Mouse (Mus musculus) erythroid progenitor cell, adult 5-6 weeks (primary cell): ENCODE results near the gene Plekhg1. TPM values are rescaled to one million over a fixed set of nuclear protein-coding genes. Genes with fewer than 3 reads are reported as not detected.

Experiments used
- ATAC-seq: replicated peaks from 2 replicates; pipeline ENCODE4 v1.8.0; 2016; ENCODE audit warnings: moderate number of reproducible peaks, mild to moderate bottlenecking, moderate TSS enrichment, inconsistent platforms; ENCODE audit not compliant: poor library complexity, low FRiP score, severe bottlenecking
- total RNA-seq, 2 experiments: library from RNA; stranded (forward) in 1 of 2; stranded (reverse) in 1 of 2; fragments of 150-400 nt in 1 of 2; fragments of 186-747, 209-891 nt in 1 of 2; gene quantifications; 2 replicates each; pipeline versions ENCODE4 v1.2.3 to v1.2.4; 2015 to 2017; ENCODE audit warnings: low replicate concordance in 2 of 2

Gene Plekhg1
- total RNA-seq, 2 experiments from 2014 or later = 2.5 TPM; not detected in 1

DNA sequence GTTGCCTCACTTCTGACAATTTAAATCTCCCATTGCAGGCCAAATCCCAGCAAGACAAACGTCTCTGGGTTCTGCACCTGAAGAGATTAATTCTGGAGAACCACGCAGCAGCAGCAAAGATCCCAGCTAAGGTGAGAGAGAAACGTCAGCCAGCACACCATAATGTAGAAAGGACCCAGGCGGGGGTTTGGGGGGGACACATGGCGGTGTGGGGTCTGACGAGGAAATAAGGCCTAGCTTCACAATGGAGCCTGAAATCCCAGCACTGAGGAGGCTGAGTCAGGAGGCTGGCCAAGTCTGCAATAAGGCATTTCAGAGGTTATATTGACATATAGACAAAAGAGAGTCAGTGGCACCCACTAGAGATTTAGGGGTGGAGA, 200.4 kb downstream of the Plekhg1 start:
- ATAC-seq = no peak

DNA sequence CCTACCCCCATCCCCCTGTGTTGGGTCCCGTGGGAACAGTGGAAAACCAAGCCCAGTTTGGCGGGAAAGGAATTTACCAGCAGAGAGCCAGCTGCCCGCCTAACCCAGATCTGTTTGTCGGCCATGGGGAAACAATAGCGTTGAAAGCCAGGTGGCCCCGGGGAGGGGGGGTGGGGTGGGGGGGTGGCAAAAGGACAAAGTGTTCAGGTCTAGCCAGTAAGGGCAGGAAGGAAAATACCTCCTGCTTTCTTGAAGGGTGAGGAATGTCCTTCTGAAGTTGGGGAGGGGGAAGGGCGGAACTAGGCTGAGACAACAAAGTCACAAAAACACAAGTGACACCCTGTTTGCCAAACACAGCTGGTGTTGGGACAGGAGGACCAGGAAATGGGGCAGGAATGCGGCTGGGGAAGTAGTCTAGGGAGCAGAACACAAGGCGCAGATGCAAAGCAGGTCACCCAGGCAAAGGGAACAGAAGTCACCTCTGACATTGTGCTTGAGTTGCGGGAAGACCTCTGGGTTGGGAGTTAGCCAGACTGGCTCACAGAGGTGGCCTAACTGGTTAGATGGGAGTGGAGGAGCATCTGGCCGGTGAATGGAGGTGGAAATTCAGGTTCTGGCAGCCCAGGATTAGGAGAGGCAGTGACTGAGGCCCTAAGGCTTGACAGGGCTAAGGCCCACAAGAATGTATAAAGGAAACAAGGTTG, 201.0 kb downstream of the Plekhg1 start:
- ATAC-seq = no peak

DNA sequence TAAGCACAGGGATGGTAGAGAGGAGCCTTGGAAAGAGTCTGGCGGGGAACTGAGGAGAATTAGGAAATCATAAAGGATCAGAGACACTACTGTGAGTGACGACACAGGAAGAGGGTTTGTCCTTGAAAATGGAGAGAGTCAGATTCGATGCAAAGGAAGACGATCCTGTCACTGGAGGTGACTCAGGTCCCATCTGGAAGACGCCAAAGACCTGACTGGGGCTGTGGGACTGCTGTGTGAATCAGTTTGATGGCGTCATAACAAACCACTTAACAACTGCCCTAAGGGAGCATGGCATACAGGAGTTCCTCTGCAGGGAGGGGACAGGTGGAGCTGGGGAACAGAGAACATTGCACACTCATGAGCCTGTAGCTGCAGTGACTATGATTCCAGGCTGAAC, 202.1 kb downstream of the Plekhg1 start:
- ATAC-seq = no peak

DNA sequence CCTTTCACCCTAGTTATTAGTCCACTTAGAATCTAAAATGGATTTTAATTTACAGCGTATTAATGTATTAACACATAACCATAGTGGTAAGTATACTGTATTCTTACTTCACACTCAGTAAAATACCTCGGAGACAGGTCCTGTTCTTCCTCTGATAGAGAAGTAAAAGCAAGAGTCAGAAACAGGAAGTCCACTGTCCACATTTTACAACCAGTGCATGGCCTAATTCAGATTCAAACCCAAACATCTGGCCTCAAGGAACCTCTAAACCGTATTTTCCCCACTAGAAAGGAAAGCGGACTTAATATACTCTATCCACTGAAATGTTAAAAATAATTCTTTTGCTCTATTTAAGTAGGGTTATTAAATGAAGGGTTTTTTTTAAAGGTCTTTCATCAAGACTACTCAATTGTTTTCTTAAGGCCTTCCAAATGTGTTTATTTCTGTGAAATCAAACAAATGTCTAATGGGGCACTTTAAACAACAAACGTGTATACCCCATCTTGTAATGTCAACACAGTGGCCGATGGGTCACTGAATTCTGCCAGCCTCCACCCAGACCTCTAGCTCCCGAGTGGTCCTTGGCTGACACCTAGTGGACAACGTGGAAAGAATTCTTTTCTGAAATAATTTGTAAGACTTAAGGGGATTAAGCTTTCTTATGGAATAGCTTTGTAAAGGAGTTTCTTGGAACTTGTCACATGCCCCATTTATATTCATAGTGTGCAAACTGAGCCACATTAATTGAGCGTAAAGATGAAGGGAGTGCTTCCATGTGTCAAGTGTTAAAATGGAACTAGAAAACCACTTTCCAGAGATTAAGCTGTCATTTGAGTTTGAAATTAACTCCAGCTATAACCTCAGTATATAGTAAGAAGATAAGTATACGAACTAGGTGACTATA, 203.6 kb downstream of the Plekhg1 start:
- ATAC-seq = no peak; the same call in 1 of the 2 replicates

DNA sequence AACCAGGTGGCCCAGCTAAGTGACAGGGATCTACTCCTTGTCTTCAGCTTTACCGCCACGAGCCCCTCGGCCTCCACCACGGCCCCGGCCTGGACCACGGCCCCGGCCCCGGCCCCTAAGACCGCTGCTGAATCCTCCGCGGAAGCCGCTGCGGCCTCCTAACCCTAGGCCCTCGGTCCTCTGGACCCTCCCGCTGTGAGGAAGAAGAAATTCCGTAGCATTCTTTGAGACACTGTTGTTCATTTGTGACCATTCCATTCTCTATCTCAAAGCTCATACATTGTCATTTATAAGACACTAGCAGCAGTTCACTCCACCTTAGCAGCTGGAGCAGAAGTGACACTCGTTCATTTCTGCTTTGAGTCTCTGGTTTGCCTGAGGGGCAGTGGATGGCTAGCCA, 206.7 kb downstream of the Plekhg1 start:
- ATAC-seq = no peak

DNA sequence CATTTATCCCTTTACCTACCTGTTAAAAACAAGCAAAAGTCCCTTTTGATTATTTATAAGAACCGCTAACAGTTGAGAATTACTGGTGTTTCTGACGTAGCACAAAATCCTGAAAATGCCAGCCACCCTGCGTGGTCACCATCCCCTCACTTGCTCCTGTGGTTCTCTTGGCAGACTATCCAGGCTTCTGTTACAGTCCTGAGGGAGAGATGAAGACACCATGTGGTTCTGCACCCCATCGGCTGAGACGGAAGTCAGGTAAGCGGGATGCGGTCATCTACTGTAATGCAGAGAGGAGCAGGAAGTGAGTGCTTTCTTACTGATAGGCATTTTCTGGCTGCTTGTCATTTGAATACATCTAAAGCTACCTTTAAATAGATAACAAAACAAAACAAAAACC, 207.2 kb downstream of the Plekhg1 start:
- no peak for ATAC-seq

DNA sequence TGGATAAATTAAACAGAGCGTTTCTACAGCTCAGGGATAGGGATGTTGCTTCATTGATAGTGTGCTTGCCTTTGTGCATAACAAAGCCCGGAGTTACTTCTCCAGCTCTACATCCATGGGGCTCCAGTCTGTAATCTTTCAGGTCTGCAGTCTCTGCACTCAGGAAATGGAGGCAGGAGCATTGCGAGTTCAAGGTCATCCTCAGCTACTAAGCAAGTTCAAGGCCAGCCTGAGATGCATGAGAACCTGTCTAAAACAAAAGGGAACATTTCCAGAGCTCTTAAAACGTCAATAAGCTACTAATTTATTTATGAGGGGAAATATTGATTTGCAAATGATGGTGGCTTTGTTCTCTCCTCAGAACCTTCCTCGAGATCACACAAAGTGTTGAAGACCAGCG, 209.1 kb downstream of the Plekhg1 start:
- ATAC-seq = no peak

DNA sequence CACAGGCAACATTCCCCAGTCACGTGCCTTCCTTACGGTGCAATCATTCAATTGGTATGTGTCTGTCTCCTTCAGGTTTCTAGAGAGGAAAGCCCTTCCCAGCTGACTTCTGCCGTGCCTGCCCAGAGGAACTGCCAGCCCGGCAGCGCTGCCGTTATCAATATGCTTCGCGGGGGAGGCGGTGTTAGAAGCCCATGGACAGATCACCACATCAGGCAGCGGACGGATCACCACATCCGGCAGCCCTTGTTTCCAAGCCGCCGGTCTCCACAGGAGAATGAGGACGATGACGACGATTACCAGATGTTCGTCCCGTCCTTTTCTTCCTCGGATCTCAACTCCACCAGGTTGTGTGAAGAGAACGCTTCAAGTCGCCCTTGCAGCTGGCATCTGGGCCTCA, 216.3 kb downstream of the Plekhg1 start:
- ATAC-seq = no peak

DNA sequence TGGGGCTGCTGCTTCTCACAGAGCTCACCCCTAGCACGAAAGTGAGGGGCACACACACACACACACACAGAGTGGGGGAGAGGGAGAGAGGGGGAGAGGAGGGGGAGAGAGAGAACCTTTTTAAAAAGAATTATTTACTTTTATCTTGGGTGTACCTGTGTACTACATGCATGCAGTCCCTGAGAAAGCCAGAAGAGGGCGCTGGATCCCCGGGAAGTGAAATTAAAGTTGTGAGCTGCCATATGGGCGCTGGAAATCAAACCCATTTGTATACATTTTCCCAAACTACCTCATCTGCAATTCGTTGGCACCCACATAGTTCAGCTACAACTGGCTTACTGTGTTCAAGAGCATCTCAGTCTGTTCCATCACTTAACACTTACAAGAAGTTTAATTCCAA, 218.4 kb downstream of the Plekhg1 start:
- no peak for ATAC-seq

DNA sequence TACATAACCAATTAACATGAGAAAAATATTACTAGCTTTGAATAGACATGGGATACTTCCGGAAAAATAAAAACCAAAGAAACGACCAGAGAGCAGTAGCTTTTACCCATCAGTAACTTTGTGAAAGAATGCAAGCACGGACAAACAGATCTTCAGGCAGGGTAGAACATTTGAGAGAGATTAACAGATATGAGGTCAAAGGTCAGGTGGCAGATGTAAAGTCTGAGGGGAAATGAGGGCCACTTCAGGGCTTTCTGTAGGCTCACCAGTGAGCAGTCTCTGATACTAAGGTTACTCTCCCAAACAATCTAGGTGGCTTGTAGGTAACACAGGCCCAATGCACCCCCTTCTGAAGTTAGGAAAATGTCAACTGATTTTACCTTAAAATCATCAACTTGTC, 228.9 kb downstream of the Plekhg1 start:
- ATAC-seq = no peak

DNA sequence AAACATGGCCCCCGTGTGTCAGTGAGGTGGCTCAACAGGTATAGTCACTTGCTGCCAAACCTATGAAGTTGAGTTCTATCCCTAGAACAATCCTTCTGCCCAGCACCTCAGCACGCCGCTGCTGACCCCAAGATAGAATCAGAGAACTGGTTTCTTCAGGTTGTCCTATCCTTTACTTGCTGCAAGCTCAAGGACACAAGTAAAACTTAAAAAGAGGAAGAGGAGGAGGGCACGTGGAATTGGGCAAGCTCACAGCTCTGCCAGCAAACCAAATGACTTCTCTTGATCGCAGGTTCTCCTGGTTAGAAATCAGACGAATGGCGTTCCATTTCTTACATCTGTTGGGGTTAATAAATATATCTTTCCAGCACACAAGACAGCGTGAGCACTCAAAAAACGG, 232.1 kb downstream of the Plekhg1 start:
- ATAC-seq = no peak

DNA sequence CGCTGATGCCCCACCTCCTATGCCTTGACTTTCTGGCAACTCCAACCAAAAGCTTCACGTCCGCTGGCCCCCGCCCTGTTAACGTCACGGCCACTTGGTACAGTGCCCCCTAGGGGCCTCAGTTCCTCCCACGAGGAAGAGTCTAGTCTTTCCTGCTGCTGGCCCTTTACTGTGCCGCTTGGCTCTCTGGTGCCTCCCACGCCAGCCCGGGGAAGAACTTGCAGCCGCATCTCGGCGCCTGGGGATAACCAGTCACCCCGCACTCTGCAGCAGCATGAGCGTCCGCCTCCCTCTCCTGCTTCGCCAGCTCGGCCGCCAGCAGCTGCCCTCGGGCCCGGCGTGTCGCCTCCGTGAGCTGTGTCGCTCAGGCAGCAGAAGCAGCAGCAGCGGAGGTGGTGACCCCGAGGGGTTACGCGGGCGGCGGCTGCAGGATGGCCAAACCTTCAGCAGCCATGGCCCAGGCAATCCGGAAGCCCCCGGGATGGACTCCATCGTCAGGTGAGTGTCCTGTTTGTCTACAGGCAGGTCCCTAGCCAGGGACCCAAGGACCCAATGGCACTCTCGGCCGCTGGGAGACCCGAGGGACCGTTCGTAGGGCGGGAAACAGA, 232.9 kb downstream of the Plekhg1 start, which contains the start of gene Mthfd1l:
Gene Mthfd1l, plus strand, starts transcription at position 138 of the 608 bp plus-strand sequence.
- ATAC-seq = peak; percentile 70

DNA sequence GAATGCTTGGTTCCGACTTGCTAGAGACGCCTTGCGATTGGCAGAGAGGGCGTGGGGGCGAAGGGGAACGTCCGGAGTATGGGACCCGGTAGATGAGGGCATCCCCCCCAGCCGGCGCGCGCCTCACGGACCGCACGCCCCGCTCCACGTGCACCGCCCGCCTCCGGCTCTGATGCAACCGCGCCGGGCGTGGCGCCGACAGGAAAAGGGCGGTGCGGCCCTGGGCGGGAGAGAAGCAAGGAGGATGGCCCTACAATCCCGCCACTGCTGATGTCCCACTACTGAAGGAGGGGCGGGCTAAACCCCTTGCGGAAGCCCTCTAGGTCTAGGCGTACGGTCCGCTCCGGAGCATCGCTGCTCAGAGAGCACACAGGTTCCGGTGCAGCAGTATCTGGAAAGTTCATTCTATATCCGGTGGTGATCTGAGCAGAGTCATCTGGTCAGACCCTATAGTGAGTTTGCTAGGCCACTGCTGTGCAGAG, 233.5 kb downstream of the Plekhg1 start:
- peak; percentile 86 for ATAC-seq

DNA sequence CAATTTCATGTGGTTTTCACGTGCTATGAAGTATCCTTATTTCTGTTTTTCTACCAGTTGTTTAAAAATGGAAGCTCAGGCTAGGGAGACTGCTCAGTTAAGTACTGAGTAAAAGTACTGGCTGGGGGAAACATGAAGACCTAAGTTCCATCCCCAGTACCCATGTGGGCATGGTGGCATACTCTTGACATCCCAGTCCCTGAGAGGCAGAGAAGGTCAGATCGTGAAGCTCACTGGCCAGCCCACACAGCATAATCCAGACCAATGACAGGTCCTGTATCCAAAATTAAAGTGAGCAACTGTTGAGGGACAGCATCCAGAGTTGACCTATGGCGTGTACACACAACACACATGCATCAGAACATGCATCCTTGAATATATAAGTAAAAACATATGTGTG, 234.2 kb downstream of the Plekhg1 start:
- no peak for ATAC-seq

DNA sequence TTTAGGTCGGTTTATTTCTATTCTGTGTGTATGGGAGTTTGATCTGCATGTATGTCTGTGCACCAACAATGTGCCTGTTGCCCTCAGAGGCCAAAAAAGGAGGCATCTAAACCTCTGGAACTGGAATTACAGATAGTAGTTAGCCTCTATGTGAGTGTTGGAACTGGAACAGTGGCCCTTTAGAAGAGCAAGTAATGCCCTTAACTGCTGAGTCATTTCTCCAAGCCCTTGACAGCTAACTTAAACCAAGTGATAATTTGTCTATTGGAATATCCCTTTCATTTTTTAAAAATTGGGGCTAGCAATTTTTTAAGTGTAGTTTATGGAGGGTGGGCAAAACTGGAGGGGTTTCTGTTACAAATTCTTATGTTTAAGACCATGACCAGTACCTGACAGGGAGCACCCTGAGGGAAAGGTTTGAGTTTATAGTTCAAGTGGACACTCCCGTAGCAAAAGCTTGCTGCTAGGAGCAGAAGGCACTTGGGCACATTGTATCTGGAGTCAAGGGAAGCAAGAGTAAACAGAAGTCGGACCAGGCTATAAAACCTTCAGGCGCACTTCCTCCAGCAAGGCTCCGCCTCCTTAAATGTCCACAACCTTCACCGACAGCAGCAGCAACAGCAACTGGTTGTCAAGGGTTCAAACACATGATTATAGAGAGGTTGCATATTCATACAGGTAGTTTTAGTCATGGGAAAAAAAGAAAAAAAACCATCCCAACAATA, 235.9 kb downstream of the Plekhg1 start:
- ATAC-seq = peak; percentile 63

DNA sequence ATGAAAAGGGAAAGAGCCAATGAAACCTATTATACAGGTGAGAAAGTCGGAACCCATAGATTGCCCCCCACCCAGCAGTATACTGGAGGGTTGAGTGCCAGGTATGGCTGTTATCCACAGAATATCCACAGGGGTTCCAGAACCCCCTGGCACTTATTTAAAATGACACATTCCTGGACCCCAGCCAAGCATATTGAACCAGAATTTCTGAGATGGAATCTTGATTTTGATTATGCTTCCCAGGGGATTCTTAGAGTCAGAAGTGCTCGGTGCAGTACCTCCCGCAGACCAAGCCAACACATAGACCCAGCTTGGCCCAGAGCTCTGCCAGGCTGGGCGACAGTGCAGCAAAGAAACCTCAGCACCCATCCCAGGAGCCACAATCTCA, 236.5 kb downstream of the Plekhg1 start:
- ATAC-seq = no peak

DNA sequence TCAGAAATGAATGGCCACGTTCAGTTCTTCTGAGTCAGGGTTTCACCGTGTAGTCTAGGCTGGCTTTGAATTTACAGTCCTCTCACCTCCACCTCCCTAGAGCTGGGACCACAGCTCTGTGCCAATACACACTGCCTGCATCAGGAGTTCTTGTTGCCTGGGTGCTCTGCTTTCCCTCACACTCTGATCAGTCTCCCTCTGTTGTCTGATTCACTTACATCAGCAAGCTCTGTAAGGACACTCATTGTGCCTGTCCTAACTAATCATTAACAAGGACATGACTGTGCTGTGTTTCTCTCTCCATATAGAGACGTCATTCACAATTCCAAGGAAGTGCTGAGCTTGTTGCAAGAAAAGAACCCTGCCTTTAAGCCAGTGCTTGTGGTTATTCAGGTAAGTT, 238.2 kb downstream of the Plekhg1 start:
- ATAC-seq = no peak

DNA sequence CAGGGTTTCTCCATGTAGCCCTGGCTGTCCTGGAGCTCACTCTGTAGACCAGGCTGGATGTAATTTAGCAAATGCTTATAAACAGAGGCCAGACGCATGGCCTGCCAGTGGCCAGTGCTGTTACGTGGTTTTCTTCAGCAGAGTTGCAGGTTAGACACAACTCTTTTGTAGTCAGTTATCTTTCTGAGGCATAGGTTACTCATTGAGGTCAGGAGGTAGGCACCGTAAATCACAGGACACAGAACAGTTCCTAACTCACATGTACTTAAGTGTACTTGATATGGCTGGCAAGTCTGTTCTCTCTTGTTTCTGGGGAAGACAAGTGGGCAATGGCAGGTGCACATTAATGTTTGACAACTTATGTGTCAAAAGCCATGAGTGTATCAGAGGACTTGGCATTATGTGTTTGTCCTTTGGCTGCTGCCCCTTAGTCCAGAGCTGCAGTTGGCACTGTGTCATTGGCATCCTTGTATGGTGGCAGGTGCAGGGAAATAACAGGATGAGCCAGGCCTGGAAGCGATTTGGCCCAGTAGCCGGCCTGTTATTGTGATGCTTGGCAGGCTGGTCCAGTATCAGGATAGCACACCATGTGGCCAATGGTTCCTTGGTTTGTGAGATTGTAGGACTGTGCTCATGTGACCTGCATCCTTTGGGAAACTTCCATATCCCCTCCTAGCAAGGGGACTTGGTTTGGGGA, 238.8 kb downstream of the Plekhg1 start:
- ATAC-seq = no peak

DNA sequence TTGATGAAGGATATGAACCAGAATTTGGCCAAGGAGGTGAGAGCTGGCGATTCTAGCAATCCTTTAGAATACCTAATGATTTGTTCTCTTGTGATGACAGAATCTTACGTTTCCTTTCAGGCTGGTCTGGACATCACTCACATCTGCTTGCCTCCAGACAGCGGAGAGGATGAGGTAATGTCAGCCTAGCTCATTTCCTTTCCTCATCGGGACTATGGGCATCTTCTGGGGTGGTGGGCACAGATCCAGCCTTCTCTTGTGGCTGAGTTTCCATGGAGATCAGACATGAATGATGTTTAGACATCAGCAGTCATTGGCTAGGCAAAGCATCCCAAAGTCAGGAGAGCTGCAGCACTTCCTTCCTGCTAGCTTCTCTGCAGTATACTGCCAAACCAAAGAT, 240.1 kb downstream of the Plekhg1 start:
- ATAC-seq = no peak
